Mouse (Mus musculus) intestine, postnatal 0 days (tissue): ENCODE results near the gene Rnd1. TPM values are rescaled to one million over a fixed set of nuclear protein-coding genes. Genes with fewer than 3 reads are reported as not detected.

ENCODE experiments used
- ATAC-seq: fragments of 200-750 bp; cut with Nextera tagmentation; 2 replicates; pipeline ENCODE4 v1.8.0; 2017; ENCODE audit warnings: mild to moderate bottlenecking, moderate TSS enrichment, moderate library complexity
- H3K27ac ChIP-seq: fragments of 300-500 bp; sonication (generic); 2 replicates; pipeline ENCODE4 v1.5.1; 2014; ENCODE audit warnings: mild to moderate bottlenecking, low read depth, low read length, moderate library complexity
- H3K27me3 ChIP-seq: fragments of 300-500 bp; sonication (generic); replicated peaks from 2 replicates; pipeline ENCODE4 v1.6.1; 2014; ENCODE audit warnings: low read length, mixed read lengths; ENCODE audit not compliant: control insufficient read depth, insufficient read depth
- H3K36me3 ChIP-seq: fragments of 300-500 bp; sonication (generic); 2 replicates; pipeline ENCODE4 v1.6.1; 2014; ENCODE audit warnings: mild to moderate bottlenecking, moderate library complexity; ENCODE audit not compliant: control insufficient read depth, insufficient read depth
- H3K4me1 ChIP-seq: fragments of 300-500 bp; sonication (generic); replicated peaks from 2 replicates; pipeline ENCODE4 v1.6.1; 2014; ENCODE audit warnings: antibody characterized with exemption, low read length, mixed read lengths; ENCODE audit not compliant: control insufficient read depth, insufficient read depth
- H3K4me2 ChIP-seq: fragments of 300-500 bp; sonication (generic); replicated peaks from 2 replicates; pipeline ENCODE4 v1.6.1; 2014; ENCODE audit warnings: low read depth, mild to moderate bottlenecking, moderate library complexity
- H3K4me3 ChIP-seq: fragments of 300-500 bp; sonication (generic); 2 replicates; pipeline ENCODE4 v1.5.1; 2014; ENCODE audit warnings: low read depth, low read length
- H3K9ac ChIP-seq: fragments of 300-500 bp; sonication (generic); 2 replicates; pipeline ENCODE4 v1.6.1; 2014; ENCODE audit warnings: mild to moderate bottlenecking, low read depth, low read length
- H3K9me3 ChIP-seq: fragments of 300-500 bp; sonication (generic); 2 replicates; pipeline ENCODE4 v1.6.1; 2016; ENCODE audit warnings: mixed run types; ENCODE audit not compliant: control insufficient read depth
- CTCF ChIP-seq: sonication (generic); IDR thresholded peaks from 2 replicates; pipeline ENCODE4 v1.5.1; 2016; ENCODE audit warnings: low read depth, mild to moderate bottlenecking, control low read depth, antibody characterized with exemption, moderate library complexity
- WGBS: fragments of 180-500 bp; shearing (Covaris S2); extraction: QIAGEN DNeasy Blood & Tissue Kit; methylation state at CpG from one replicate; pipeline ENCODE4 v1.1.7; 2014; 5-methylcytosine and 5-hydroxymethylcytosine counted together
- polyA plus RNA-seq: library from polyadenylated mRNA; unstranded; fragments of >200 nt; fragmentation: Nextera tagmentation; extraction: Ambion mirVana; gene quantifications from 2 replicates; pipeline ENCODE4 v1.2.1, GENCODE M21; 2015

Rnd1 gene
- polyA plus RNA-seq, 1 experiment from 2014 or later: 1.1 TPM

DNA sequence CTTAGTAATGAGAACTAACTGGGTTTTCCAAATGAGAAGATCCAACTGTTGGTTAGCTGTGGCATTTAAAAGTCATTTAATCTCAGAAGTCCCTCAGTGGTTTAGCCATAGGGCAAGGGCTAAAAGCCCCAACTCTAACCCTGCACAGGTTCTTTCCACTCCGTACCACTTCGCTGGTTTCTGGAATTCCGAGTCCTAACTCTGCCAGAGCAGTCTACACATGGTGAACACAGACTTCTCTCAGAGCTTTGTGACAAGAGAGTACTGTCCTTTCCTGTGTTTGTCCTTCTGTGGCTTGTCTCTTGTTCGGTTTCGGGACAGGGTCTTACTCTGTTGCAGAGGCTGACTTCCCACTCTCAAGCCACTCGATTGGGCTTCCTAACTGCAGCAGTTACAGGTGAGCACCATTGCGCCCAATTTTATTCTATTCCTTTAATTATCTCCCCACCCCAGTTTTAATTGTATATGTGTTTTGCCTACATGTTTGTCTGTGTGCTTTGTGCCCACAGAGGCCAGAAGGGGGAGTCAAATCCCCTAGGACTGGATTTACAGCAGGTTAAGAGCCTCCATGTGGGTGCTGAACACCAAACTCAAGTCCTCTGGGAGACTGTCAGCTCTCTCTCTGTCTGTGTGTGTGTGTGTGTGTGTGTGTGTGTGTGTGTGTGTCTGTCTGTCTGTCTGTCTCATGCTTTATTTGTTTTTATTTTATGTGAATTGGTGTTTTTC, 50.6 kb downstream of the Rnd1 start:
- Histone ChIP-seq H3K36me3 (no peaks in the 10 kb centered on the region), H3K27ac (no peak overlapping the region), H3K4me3 (no peak overlapping the region), H3K4me2 (no peak overlapping the region), H3K4me1 (no peaks in the 10 kb centered on the region), H3K9ac (no peak overlapping the region), H3K27me3 (peaks cover 6% of the 10 kb centered on the region; the same call in 1 of the 2 replicates), H3K9me3 (no peaks in the 10 kb centered on the region)
- WGBS: 82% methylated on average over 7 of the region's 7 CpGs
- no peak for ATAC-seq
- no peak for TF ChIP-seq CTCF

DNA sequence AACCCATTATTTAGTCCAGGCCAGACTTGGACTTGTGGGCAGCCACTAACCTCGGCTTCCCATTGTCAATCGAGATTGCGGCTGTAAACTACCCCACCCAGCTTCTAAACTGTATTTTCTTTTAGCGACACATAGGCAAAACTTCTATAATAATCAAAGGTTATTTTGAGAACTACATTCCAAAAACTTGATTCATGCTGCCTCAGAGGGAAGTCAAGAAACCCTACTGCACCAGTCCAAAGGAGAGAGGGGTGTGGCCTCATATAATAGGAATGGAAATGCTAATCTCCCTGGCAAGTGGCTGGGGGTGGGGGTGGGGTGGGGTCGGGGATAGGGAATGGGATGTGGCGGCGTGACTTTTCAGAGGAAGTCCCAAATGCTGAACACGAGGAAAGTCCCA, 51.2 kb downstream of the Rnd1 start:
- 11% methylated on average over 8 of the region's 8 CpGs for WGBS
- H3K9me3 ChIP-seq: no peaks in the 10 kb centered on the region
- no peak overlapping the region for H3K4me2 ChIP-seq
- ATAC-seq: no peak
- peaks cover under 1% of the 10 kb centered on the region; the same call in 1 of the 2 replicates for H3K27me3 ChIP-seq
- no peaks in the 10 kb centered on the region for H3K4me1 ChIP-seq
- H3K36me3 ChIP-seq: no peaks in the 10 kb centered on the region
- no peak overlapping the region for H3K4me3 ChIP-seq
- TF ChIP-seq CTCF: no peak
- H3K27ac ChIP-seq: no peak overlapping the region
- H3K9ac ChIP-seq: no peak overlapping the region

GRCm38 (mm10) chr15:98623361-98623821, 53.9 kb downstream of the Rnd1 start:
- WGBS: 54% methylated on average over 5 of the region's 5 CpGs
- ATAC-seq: no peak
- no peaks in the 10 kb centered on the region for H3K27me3 ChIP-seq
- no peaks in the 10 kb centered on the region for H3K36me3 ChIP-seq
- H3K4me1 ChIP-seq: no peaks in the 10 kb centered on the region
- no peak overlapping the region for H3K4me2 ChIP-seq
- H3K27ac ChIP-seq: no peak overlapping the region
- no peak for TF ChIP-seq CTCF
- no peaks in the 10 kb centered on the region for H3K9me3 ChIP-seq
- H3K9ac ChIP-seq: no peak overlapping the region
- H3K4me3 ChIP-seq: no peak overlapping the region

DNA sequence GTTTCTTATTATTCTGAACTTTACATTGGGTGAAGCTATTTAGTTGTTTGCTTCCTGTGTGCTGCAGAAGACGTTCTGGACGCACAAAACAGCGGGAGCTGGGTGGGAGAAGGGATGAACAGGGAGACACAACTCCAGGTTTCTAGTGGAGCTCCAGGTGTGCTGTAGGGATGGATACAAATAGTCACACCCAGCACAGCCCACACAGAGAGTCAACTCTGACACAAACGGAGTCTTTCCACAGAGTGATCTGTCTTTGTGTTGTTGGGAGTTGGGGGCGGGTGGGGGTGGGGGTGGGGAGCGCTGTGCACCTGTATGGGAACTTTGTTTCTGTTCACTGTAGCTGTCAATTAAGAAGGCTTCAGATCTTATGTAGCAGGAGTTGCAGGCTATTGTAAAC, 54.5 kb downstream of the Rnd1 start:
- H3K4me2 ChIP-seq: no peak overlapping the region
- no peaks in the 10 kb centered on the region for H3K27me3 ChIP-seq
- H3K4me1 ChIP-seq: no peaks in the 10 kb centered on the region
- TF ChIP-seq CTCF: no peak
- ATAC-seq: no peak
- no peak overlapping the region for H3K4me3 ChIP-seq
- no peaks in the 10 kb centered on the region for H3K36me3 ChIP-seq
- WGBS: 44% methylated on average over 6 of the region's 6 CpGs
- H3K27ac ChIP-seq: no peak overlapping the region
- no peaks in the 10 kb centered on the region for H3K9me3 ChIP-seq
- H3K9ac ChIP-seq: no peak overlapping the region

DNA sequence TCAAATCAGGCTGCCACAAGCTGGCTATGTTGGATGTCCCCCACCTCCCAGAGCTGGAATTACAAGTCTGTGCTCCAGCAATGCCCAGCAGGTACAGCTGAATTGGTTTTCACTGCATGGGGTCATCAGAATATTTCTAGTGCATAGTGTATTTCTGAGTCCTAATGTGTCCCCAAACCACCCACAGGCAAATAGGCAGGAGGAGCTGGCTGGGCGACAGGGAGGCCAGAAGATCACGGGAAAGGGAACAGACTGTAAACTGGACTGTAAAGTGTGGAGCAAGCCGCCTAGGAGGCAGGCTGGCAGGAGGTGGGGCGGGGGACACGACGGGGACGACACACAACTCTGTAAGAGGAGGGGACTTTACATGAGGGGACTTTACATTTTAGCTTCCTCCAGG, 55.1 kb downstream of the Rnd1 start:
- no peak overlapping the region for H3K4me3 ChIP-seq

DNA sequence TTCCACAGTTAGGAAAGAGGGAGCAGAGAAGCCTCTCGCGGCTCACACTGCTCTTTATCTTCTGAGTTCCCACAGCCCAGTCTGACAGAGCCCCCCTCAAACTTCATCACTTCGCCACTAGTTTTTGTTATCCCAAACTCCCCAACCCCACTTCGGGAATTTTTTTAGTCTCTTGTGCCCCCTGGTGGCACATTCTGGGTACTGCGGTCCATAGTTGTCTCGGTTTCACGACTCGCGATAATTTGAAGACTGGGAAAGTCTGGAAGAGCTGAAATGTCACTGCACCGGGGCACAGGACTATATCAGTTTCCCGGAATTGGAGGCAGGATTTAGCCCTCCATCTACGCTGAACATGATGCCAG, 60.1 kb downstream of the Rnd1 start:
- H3K4me2 ChIP-seq: peak overlapping the region; percentile 35
- ATAC-seq: peak; percentile 23
- no peaks in the 10 kb centered on the region for H3K4me1 ChIP-seq
- TF ChIP-seq CTCF: peak; percentile 87
- no peaks in the 10 kb centered on the region for H3K9me3 ChIP-seq
- H3K36me3 ChIP-seq: no peaks in the 10 kb centered on the region
- peak overlapping the region; percentile 78 for H3K27ac ChIP-seq
- H3K4me3 ChIP-seq: no peak overlapping the region; the same call in 1 of the 2 replicates
- under 1% methylated on average over 12 of the region's 12 CpGs for WGBS
- no peaks in the 10 kb centered on the region for H3K27me3 ChIP-seq
- H3K9ac ChIP-seq: no peak overlapping the region

More for the DNA sequence above, 55.1 kb downstream of the Rnd1 start:
- 19% methylated on average over 7 of the region's 7 CpGs for WGBS
- Histone ChIP-seq H3K27me3 (no peaks in the 10 kb centered on the region), H3K27ac (no peak overlapping the region), H3K9me3 (no peaks in the 10 kb centered on the region), H3K4me2 (no peak overlapping the region), H3K9ac (no peak overlapping the region), H3K4me1 (no peaks in the 10 kb centered on the region), H3K36me3 (no peaks in the 10 kb centered on the region)
- no peak for TF ChIP-seq CTCF
- ATAC-seq: no peak
